Mouse (Mus musculus) bone marrow macrophage, adult 2 months (primary cell): ENCODE measurements at regions not wholly inside any gene's neighbourhood (a gene's known extent, or its start where the extent isn't known, plus 50 kb on each side); places are given as distances from the start of the nearest gene placed in this dataset.

Source experiments
- H3K27ac ChIP-seq: 2 replicates; pipeline ENCODE4 v1.5.1; 2012; ENCODE audit warnings: low read depth, low read length; ENCODE audit not compliant: insufficient read depth
- H3K4me1 ChIP-seq: 2 replicates; pipeline ENCODE4 v1.6.1; 2012; ENCODE audit warnings: low read length; ENCODE audit not compliant: control insufficient read depth, insufficient read depth
- H3K4me3 ChIP-seq: 2 replicates; pipeline ENCODE4 v1.5.1; 2012; ENCODE audit warnings: mild to moderate bottlenecking, low read length, moderate library complexity; ENCODE audit not compliant: insufficient read depth
- CTCF ChIP-seq: IDR thresholded peaks from 2 replicates; pipeline ENCODE4 v1.5.1; 2012; ENCODE audit warnings: low read depth, mild to moderate bottlenecking, low read length, moderate library complexity
- POLR2A ChIP-seq: IDR thresholded peaks from 2 replicates; pipeline ENCODE4 v1.6.1; 2012; ENCODE audit warnings: mild to moderate bottlenecking, low read depth, low read length, borderline replicate concordance

- TF ChIP-seq POLR2A (no peak), CTCF (no peak)
- Histone ChIP-seq H3K4me1 (peaks cover 7% of the 10 kb centered on the region), H3K27ac (no peak overlapping the region), H3K4me3 (no peak overlapping the region)
Observed at GRCm38 (mm10) chr3:57910020-57910419, 62.1 kb upstream of the Pfn2 start.

DNA sequence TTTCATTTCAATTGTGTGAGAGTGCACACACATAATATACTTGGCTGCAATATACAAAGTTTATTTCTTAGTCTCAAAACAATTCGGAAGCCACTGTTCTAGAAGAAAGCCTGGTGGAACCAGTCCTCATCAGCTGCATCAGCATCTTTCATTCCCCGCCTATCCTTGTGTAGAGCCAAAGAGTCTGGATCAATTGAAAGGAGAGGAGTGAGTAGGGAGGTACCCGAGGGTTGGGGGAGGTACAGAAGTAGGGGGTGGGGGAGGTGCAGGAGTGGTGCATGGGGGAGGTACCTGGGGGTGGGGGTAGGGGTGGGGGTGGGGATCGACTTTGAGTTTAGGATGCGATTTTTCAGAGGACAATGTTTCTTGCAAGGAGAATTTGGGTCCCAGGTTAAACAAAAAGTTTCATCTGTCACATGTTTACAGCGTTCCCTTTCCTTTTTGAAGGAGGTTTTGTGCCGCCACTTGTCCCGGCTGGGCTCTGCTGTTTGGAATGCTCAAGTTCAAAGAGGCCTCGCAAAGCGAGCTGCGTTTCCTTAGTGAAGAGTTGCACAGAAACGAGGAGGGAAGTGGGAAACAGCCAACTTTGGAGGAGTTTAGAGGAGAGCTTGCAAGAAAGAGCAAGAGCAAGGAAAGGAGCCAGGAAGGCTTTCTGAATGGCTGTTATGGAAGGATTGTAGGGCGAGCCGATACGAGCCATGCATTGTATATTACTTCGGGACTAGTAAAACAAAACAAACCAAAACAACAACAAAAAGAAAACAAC, 64.1 kb upstream of the Pfn2 start:
- no peak overlapping the region for H3K4me3 ChIP-seq
- H3K27ac ChIP-seq: no peak overlapping the region
- TF ChIP-seq CTCF: no peak
- no peak for TF ChIP-seq POLR2A
- no peaks in the 10 kb centered on the region for H3K4me1 ChIP-seq

- Histone ChIP-seq H3K4me3 (no peak overlapping the region), H3K4me1 (no peaks in the 10 kb centered on the region), H3K27ac (no peak overlapping the region)
- TF ChIP-seq CTCF: no peak
- no peak for TF ChIP-seq POLR2A
Observed at GRCm38 (mm10) chr3:57912650-57913343, 64.9 kb upstream of the Pfn2 start.

GRCm38 (mm10) chr3:57914687-57915086, 66.8 kb upstream of the Pfn2 start:
- no peak for TF ChIP-seq CTCF
- no peak for TF ChIP-seq POLR2A
- no peak overlapping the region for H3K27ac ChIP-seq
- H3K4me1 ChIP-seq: no peaks in the 10 kb centered on the region
- no peak overlapping the region for H3K4me3 ChIP-seq

GRCm38 (mm10) chr3:57918913-57919312, 71.0 kb upstream of the Pfn2 start:
- peaks cover 4% of the 10 kb centered on the region for H3K4me1 ChIP-seq
- H3K4me3 ChIP-seq: no peak overlapping the region
- H3K27ac ChIP-seq: no peak overlapping the region
- TF ChIP-seq POLR2A: no peak
- TF ChIP-seq CTCF: no peak

DNA sequence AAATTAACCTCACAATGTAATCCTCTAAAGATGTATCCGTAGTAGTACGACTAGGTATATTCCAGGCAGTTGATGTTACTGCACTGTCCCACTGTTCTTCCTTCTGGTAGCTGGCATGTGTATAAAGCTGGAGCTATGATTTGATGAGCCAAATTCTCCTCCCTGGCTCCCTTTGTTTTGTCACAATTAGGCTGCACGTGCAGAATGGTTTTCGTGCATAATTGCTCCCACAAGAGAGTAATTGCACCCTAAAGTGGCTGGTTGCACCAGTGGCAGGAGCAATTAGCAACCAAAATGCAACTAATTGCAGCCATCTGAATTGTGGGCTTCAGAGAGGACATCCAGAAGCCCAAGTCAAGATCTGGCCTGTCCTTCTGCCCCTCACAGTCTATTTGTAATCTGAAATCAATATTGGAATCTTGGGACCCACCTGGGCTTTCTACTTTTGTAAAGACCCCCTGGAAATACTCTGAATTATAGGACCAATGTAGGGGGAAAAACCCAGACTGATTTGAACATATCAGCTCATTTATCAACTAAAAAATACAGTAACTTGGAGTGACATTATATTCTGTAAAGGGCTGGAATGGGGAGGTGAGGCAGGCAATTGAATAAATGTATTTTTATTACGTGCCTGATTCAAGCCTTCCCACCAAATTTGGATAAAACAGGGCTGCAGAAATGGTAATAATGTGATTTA, 71.7 kb upstream of the Pfn2 start:
- Histone ChIP-seq H3K4me1 (peaks cover 4% of the 10 kb centered on the region), H3K27ac (no peak overlapping the region), H3K4me3 (no peak overlapping the region)
- TF ChIP-seq CTCF (no peak), POLR2A (no peak)

DNA sequence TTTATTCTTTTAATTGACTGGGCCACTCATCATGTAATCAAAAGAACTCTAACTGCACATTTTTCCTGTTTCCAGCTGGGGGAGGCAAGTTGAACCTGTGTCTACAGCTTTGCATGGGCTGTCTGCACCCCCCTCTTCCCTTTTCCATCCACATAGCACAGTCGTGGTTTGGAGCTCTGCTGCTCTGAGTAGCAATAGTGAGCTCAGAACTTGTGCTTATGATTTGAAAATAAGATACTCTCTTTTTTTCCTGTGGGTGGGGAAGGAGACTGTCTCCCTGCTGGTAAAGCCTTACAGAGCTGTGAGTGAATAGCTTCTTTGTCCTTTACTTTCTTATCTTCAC, 72.2 kb upstream of the Pfn2 start:
- no peak overlapping the region for H3K27ac ChIP-seq
- H3K4me3 ChIP-seq: no peak overlapping the region
- TF ChIP-seq CTCF (no peak), POLR2A (no peak)
- peaks cover 4% of the 10 kb centered on the region for H3K4me1 ChIP-seq

DNA sequence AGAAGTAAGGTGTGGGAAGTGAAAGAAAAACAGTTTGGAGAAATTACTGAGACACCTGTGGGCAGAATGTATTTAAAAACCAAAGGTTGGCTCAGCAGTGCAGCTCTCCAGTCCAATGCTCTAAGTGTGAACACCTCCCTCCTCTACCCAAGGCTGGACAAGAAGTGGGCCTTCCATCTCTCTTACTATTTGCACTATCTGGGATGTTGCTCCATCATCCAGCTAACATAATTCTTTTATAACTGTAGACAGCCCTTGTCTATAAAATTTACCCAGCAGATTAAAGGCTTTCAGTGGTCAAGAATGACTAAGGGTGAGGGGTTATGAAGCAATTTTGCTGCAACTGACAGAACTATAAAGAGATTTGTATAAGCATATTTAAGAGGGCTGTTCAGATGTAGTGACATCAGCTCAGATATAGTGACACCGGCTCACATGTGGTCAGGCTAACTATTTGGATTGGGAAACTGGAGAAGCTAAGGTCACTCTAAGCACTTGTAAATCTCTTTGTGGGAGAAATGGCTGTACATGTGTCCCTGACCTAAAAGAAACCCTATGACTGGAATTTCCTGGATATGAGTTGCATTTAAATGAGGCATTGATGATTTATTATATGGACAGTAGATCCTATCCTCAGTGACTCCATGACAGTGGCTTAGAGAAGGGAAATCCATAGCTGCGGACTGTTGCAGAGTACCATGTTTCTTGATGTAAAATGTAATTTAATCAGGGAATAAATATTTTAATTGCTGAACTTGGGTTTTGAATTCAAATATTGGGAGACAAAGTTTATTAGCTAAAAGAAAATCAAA, 73.4 kb upstream of the Pfn2 start:
- H3K4me3 ChIP-seq: no peak overlapping the region
- H3K27ac ChIP-seq: no peak overlapping the region
- peaks cover 4% of the 10 kb centered on the region for H3K4me1 ChIP-seq
- TF ChIP-seq CTCF (no peak), POLR2A (no peak)

- TF ChIP-seq CTCF (no peak), POLR2A (no peak)
- peaks cover 7% of the 10 kb centered on the region for H3K4me1 ChIP-seq
- no peak overlapping the region for H3K27ac ChIP-seq
- H3K4me3 ChIP-seq: no peak overlapping the region
Observed at GRCm38 (mm10) chr3:57923061-57923460, 75.2 kb upstream of the Pfn2 start.
